Mouse (Mus musculus) layer of hippocampus, adult 2 months (tissue): ENCODE data around the gene Hoxb6. TPM values are rescaled to one million over a fixed set of nuclear protein-coding genes. Genes with fewer than 3 reads are reported as not detected.

ENCODE experiments used
- DNase-seq, 2 experiments: peaks; one replicate each; pipeline ENCODE4 v3.0.0; 2022; ENCODE audit warnings: low spot score in 2 of 2
- H3K27ac ChIP-seq: fragments of 200-600 bp; 2 replicates; pipeline ENCODE4 v1.8.1; 2022
- H3K4me3 ChIP-seq: fragments of 200-600 bp; 2 replicates; pipeline ENCODE4 v1.8.1; 2022; ENCODE audit warnings: mild to moderate bottlenecking
- CTCF ChIP-seq: fragments of 200-600 bp; conservative IDR thresholded peaks from 2 replicates; pipeline ENCODE4 v1.8.1; 2022; ENCODE audit warnings: antibody characterized with exemption, mild to moderate bottlenecking, moderate library complexity
- total RNA-seq, 2 experiments: library from RNA; stranded (reverse); gene quantifications; 2 replicates each; pipeline ENCODE4 v1.2.3; 2021

Gene Hoxb6
- total RNA-seq, 2 experiments from 2014 or later: not detected

- Histone ChIP-seq H3K4me3 (no peak overlapping the region), H3K27ac (no peak overlapping the region)
- DNase-seq: no peak
Measured at GRCm38 (mm10) chr11:96284774-96285734, 7.2 kb upstream of the Hoxb6 start.

DNA sequence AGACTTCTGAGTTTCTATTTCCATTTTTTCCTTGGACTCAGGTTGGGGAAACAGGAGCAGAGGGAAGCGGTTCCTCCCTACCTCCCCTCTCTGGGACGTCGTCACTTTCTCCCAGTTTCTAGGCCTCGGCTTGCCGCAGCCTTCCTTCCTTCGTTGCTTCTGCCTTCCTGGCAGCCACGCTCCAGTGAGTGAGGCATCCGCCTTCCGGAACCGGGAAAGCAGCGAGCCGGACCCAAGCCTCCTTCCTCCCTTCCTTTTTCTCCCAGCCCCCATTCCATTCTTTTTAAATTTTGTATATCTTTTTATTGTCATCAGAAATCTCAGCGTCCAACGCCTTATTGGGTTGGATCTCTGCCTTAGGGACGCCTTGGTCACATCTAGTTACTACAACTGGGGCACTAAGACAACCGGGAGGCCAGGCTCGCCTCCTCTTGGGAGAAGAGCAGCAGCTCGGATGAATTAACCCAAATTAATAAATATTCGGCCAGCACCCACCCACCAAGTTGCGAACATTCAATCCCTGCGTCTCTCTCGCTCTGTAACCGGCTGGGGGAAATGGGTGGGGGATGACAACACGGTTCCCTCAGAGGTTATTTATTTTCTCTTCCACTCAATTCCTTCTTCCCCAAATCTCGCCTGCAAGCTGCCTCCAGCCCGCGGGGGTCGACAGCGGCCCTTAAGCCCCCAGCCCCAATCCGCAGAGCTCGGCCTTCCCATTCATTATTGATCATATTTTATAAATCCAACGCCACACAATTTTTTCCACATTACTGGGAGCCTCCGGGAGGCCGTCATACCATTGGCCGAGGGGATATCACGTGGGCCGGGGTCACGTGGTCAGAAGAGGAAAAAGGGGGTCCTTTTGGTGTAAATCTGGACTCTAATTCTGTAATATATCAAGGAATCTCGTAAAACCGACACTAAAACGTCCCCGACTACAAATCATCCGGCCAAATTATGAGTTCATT lies 6.2 kb upstream of the Hoxb6 start, which contains the start of gene Hoxb7:
Gene Hoxb7, plus strand, starts transcription at position 853 of the 968 bp plus-strand sequence.
- Histone ChIP-seq H3K4me3 (no peak within 1 kb of the TSS), H3K27ac (no peak within 1 kb of the TSS)
- DNase-seq: no peak
- TF ChIP-seq CTCF: no peak

More at GRCm38 (mm10) chr11:96284774-96285734, 7.2 kb upstream of the Hoxb6 start:
- no peak for TF ChIP-seq CTCF

GRCm38 (mm10) chr11:96286739-96287385 lies 5.4 kb upstream of the Hoxb6 start:
- Histone ChIP-seq H3K4me3 (no peak overlapping the region), H3K27ac (no peak overlapping the region)
- TF ChIP-seq CTCF: no peak
- DNase-seq: no peak

DNA sequence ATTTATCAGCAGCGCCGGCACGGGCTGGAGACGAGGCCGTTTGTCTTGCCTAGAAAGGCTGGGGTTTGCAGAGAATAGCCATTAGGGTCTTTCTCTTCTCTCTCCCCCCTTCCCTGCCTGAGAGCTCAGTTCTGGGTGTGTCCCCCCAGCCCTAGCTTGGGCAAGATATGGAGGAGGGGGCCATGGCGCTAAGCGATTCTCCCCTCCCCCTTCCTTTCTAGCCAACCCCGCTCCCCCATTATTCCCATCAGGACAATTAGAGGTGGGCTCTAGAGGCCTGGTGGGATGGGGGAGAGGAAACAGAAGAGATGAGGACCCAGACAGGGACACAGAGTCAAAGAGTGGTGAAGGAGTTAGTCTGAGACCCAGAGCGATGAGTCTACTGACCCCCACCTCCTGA lies 4.9 kb upstream of the Hoxb6 start:
- no peak for DNase-seq
- no peak for TF ChIP-seq CTCF
- Histone ChIP-seq H3K4me3 (no peak overlapping the region), H3K27ac (no peak overlapping the region)

DNA sequence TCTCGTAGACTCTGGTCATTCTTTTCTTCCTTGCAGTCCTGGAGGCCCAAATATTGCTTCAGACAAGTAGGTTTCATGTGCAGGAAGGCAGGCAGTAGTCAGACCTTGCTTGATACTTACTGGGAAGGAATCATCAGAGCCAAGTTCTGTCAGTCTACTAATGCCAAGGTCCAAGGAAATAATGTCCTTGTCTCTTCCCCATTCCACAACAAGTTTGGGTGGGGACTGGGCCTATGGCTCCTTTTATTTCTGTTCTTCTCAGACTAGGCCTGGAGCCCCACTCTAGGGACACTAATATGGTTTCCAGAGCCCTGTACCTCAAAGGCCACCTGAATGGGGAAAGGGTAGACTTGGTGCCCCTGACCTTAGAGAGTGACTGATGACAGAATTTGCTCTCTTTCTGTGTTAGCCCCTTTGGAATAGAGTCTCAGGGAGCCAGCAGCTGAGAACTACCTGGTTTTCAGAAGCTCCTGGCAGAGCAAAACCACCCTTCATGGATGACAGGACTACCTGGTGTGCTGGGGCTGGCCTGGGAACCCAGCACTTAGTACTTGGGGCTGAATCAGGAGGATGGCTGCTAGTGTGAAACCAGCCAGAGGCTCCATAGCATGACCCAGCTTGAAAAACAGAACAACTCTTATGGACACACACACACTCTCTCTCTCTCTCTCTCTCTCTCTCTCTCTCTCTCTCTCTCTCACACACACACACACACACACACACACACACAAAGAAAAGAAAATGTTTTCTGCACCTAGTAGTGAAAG lies 3.6 kb upstream of the Hoxb6 start:
- no peak for TF ChIP-seq CTCF
- no peak overlapping the region for H3K27ac ChIP-seq
- DNase-seq: no peak
- H3K4me3 ChIP-seq: no peak overlapping the region

- DNase-seq: no peak
- no peak overlapping the region for H3K27ac ChIP-seq
- no peak for TF ChIP-seq CTCF
- H3K4me3 ChIP-seq: no peak overlapping the region
Measured at GRCm38 (mm10) chr11:96289293-96289692, 3.0 kb upstream of the Hoxb6 start.

DNA sequence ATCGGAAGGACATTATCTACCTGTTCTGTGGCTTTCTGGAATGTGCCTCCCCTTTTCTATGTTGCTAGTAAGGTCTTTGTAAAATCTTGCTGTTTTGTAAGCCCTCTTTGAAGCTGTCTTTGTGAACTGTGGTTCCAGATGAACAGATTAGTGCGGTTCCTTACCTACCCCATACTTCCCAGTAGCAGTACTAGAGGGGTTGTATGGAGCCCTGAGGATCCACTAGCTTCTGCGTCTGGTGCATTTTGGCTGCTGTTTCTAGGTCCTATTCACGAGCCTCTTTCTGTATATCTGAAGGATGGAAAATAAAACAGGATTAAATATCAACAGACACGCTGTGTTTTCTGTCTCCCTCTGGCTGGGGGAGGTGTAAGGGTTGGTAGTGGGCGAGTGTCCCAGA lies 2.4 kb upstream of the Hoxb6 start:
- H3K27ac ChIP-seq: no peak overlapping the region
- H3K4me3 ChIP-seq: no peak overlapping the region
- no peak for TF ChIP-seq CTCF
- no peak for DNase-seq

GRCm38 (mm10) chr11:96290705-96291355 lies 1.4 kb upstream of the Hoxb6 start:
- no peak overlapping the region for H3K4me3 ChIP-seq
- H3K27ac ChIP-seq: no peak overlapping the region
- DNase-seq: no peak
- TF ChIP-seq CTCF: no peak

DNA sequence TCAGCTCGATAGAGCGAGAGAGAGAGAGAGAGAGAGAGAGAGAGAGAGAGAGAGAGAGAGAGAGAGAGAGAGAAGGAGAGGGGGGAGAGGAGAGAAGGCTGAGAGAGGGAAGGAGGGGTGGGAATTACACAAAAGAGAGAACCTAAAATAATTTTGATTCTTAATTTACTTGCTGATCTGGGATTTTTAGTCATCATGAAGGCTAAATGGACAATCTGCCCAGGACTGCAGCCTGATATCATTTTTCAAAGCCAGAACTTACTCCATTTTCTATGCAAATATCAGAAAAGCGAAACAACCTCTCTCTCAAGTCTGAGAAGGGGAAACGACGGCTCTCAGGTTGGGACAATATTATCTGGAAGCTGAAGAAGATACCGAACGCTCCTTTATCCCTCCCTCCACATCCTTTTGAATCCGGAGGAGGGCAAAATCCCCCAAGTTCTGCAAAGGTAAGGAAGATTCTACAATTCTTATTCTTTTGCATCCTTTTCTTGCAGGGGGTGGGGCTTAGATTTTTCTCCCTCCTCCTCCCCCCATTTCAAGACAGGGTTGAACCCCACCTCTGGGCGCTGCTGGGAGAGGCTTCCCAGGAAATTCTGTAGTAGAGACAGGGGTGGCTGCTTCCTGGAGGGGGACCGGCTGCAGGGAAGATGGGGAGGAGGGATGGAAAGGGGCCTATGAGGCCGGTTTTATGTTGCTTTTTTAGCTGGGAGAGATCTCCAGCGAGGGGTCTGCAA lies 457 bp downstream of the Hoxb6 start:
- H3K27ac ChIP-seq: no peak overlapping the region
- no peak overlapping the region for H3K4me3 ChIP-seq
- no peak for TF ChIP-seq CTCF
- DNase-seq: no peak

DNA sequence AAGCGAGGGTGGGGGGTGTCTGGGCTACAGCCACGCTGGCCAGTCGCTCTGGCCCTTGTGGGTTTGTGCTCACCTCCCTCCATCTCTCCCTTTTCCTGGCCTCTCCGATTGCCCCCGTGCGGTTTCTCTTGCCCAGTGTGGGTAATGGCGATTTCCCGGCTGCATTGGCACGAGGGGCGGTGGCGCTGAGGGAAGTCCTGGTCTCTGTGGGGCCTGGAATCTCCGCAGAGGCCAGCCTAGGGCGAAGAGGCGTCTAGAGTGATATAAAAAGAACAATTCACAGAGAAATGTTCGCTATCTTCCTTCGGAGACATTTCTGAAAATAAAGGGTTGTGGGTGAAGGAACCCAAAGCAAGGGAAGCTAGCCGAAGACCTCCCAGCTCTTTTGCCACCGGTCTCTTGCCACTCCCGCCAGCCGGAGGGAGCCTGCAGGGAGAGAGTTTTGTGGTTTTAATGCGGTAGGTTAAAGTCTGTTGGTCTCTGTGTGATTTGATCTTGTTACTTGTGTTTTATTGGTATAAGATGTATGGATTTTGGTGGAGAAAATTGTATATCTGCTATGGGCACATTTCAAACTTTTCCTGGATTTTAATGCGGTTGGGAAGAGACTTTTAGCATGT lies 1.1 kb downstream of the Hoxb6 start:
- no peak for TF ChIP-seq CTCF
- Histone ChIP-seq H3K27ac (no peak overlapping the region), H3K4me3 (no peak overlapping the region)
- no peak for DNase-seq
